Mouse (Mus musculus) cerebellum, adult (tissue): ENCODE measurements around the gene Ctdsp2.

Source experiments
- ATAC-seq: cut with Nextera tagmentation; 2 replicates; pipeline ENCODE4 v1.9.2; 2017; ENCODE audit warnings: mild to moderate bottlenecking, moderate library complexity, mixed read lengths; ENCODE audit not compliant: insufficient number of reproducible peaks, low FRiP score, low TSS enrichment

Gene Ctdsp2

DNA sequence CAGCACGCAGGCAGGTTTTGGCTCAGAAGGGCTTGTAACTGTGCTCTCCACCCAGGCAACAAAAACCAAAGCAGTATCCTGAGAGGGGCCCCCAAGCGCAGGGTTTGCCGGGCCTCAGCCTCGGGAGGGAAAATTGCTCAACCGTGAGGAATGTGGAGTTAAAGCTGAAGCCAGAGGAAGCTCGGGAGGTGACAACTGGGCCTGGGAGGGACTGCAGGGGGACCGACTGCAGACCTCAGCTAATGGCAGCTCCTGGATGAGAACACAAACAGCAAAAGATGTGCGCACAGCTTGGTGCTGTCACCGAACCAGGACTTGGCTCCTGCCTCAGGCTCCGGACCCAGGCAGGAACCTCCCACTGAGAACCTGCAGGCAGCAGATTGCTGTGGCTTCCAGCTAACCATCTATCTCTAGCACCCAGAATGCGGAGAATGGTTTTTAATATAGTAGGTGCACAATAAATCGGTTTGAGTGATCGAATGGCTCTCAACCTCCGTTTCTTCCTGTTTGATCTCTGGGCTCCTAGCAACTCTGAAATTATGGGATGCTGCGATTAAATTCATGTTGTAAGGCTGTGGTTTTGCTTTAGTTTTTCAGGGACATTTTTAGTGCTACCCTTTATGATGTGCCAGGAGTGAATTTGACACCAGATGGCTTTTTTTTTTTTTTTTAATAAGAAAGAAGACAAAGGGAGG lies 16.1 kb upstream of the Ctdsp2 start:
- peak; percentile 63; the same call in 1 of the 2 replicates for ATAC-seq

DNA sequence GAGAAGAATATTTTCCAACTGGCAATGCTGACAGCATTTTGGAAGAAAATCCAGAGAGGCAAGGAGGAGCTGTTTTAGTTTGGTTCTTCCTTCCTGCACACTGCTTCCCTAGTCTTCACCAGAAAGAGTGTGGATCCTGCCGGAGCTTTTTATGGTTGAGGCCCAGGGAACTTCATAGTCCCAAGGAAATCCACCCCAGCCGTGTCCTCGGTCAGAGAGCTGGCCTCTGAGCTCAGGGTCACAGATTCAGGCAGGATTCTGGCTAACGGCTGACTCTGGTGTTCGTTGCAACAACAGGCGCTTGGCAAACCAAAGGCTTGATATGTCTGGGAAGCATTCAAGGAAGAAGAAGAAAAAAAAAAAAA lies 15.6 kb upstream of the Ctdsp2 start:
- no peak for ATAC-seq

DNA sequence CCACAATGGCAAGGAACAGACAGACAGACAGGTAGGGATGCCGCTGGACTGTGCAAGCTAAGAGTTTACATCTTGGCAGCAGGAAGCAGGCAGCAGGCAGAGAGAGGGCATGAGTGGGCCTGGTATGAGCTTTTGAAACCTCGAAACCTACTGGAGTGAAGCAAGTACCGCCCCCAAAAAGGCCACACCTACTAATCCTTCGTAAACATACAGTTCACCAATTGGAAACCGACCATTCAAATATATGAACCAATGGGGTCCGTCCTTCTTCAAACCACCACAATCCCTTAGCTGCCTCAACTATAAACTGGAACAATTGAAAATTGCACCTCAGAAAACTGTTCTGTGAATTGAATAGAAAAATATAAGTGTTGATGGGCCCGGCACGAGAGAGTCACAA lies 14.7 kb upstream of the Ctdsp2 start:
- ATAC-seq = no peak

DNA sequence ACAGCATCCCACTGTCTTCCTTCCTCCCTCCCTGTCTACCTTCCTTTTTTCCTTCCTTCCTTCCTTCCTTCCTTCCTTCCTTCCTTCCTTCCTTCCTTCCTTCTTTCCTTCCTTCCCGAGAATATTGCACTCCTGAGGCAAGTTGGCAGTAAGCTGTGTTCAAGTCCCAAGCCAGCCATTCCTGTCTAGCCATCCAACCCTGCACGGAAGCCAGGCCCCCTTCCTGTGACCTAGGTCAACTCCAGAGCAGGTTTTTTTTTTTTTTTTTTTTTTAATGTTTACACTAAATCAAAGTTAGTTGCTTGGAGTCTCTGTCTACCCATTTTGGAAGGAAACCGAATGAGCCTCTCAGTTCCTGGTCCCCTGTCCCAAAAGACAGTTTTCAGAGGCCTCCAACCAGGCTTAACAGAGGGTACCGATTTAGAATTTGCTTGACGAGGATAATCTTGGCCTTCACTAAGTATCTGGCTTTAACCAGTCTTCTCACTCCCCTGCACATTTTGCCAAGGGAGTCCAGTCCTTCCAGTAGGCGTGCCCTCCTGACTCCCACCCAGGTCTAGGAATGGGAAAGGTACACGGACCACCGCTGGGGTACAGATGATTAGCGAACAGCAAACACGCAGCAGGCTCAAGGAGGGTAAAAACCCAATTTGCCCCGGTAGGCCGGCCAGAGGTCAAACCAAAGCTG lies 7.0 kb upstream of the Ctdsp2 start:
- no peak for ATAC-seq

DNA sequence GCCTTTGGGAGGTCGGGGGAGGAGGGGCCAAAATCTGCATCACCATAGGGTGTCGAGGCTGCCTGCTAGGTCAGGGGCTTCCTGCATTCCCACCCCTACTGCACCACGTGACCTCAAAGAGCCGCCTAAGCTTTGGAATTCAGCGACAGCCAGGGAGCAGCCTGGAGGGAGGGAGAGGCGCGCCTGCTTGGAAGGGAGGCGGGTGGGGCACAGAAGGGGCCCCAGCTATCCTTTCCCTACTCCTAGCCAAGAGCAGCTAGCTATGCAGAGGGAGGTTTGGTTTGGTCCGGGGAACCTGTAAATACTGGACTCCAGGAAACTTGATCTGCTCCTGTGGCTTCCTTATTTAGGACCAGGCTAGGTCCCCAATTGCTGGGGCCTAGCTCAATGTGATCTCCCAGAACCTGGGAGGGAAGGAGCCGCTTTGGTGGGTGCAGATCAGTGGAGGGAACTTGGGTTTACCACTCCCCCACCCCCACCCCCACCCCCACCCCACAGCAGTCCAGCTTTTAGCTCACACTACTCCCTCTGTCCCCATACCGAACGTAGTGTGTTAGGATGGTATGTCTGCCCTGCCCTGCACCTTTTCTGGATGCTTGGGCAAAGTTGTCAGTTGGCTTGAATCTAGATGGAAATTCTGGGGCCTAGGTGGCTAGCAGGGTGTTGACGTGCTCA lies 6.3 kb upstream of the Ctdsp2 start:
- ATAC-seq = no peak

DNA sequence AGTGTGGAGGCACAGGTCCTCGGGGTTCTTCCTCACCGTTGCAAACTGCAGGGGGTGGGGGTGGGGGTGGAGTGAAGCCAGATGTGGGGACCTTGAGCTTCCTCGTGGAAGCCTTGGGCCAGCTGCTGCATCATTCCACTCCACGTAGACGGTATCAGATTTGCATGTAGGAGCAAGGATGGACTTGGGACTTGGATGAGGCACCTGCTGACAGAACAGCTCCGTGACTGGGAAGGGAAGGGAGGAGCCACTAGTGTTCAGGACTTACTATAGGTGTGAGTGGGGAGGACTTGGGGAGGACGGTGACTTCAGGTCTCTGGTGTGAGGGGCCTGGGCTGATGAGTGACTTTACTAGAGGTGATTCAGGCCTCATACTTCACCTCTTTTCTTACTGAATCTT lies 5.5 kb upstream of the Ctdsp2 start:
- ATAC-seq = no peak

DNA sequence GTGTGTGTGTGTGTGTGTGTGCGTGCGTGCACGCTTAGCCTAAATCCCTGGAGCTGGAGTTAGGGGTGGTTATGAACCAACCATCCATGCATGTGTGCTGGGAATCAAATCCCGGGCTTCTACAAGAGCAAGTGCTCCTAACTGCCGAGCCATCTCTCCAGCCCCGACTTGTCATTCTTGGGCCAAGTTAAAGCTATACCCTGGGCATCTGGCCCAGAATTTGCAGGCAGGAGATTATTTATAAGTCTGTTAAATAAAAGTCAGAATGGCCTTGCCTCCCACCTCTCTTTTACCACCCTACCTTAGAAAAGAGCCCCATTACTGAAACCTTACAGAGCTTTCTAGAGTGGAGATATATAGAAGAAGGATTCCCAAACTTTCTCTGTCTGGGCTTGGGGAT lies 2.8 kb upstream of the Ctdsp2 start:
- no peak for ATAC-seq

DNA sequence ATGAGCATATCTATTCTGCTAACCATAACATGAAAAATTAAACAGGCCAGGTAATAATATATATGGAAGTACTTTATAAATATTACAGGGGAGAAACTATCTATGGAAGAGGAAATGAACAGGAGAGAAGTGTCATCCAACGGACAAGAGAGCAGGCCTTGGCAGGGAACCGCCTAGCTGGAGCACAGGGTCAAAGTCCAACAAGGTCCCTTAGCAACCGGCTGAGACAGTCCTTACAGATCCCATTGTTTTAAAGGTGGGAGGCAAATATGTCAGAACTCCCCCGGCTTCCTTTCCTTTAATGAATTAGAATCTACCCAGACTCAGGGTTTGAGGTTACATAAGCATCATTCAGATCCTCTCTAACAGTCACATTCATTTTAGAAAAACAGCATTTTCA lies 1.4 kb upstream of the Ctdsp2 start:
- ATAC-seq = no peak

DNA sequence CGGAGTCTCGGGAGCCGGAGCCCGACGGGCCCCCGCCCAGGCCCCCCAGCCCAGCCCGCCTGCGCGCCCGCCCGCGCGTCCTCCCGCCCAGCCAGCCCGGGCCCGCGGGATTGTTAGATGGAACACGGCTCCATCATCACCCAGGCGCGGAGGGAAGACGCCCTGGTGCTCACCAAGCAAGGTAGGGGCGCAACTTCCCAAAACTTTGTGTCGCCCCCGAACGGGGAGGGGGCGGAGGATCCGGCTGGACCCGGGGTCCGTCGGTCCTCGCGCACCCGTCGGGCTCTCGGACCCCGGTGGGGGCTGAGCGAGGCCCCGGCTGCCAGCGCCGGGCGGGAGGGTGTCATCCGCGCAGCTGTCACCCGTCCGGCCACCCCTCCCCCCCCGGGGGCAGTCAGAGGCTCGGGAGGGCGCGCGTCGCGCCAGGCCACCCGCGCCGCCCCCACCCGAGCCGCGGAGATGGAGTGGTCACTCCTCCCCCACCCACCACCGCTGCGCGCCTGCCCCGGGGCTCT lies 661 bp downstream of the Ctdsp2 start:
- no peak for ATAC-seq

DNA sequence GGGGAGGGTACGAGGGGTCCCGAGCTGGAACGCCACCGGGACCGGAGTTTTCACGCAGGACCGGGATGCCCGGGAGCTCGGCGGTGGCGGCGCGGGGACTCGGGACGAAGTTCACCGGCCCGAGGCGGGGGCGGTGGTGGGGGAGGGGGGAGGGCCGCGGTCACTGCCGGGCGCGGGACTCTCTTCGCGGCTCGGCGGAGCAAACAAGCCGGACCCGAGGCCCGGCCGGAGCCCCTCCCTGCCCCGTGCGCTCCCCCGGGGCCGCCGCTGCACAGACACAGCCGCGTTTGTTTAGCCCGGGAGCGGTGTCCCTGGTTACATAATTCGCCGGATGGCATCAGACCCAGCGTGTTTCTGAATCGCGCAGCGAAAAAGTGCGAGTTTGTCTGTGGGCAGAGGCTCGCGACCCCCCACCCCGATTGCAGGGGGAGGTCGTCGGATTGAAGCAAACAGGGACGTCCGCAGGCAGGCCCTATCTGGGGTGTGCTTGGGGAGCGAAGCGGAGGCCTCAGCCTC lies 1.2 kb downstream of the Ctdsp2 start:
- ATAC-seq = no peak

DNA sequence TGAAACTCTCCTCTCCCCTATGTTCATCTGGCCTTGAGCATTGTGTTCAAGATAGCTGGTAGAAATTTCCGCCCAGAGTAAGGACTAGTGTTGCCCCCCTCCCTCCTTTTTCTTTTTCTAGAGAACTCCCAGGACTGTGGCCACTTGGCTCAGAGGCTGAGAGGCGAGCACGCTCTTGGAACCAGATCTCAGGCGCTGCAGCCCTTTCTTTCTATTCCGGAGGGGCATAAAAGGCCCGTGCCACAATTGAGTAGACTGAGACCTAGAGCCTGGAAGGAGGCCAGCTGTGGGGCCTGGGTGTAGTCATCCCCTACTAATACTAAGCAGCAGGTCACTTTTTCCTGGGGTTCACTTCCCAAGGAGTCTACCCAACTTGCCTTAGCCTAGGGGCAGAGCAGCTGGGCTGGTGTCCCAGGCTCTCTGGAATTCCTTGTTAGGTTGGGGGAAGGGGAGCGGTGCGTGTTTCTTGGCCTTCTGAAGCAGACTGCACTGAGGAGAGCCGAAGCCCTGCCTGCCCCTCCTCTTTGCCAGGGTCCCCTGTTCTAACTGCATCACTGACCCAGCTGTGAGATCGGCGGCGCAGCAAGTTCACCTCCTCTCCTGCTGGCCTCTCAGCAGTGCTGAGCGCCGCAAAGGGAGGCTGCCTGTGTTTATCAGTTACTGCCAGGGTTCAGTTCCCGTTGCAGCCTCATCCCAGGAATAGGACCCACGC lies 1.9 kb downstream of the Ctdsp2 start:
- ATAC-seq = no peak

DNA sequence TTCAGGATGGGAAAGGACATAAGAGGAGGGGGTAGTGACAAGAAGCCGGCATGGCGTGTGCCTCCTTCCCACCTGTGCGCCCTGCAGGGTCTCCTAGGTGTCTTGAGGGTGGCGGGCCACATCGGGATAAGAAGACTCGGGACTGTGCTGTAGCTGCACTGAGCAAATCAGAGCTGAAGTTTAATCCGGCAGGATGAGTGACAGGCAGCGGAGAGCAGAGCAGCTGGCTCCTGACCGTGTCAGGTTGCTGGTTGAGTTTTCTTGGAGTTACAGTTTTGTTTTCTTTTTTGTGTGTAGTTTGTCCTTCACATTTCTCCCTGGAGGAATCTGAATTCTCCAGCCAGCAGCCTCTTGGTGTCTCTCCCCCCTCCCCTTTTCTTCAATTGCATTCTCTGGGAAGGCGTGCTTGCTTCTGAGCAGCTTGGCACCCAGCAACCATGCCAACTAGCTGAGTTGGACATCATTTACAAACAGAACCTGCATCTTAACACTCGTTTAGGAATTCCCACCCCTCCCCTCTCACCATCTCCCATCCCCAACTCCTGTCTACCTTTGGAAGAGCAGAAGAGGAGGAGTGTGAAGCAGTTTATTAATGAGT lies 2.5 kb downstream of the Ctdsp2 start:
- no peak for ATAC-seq

DNA sequence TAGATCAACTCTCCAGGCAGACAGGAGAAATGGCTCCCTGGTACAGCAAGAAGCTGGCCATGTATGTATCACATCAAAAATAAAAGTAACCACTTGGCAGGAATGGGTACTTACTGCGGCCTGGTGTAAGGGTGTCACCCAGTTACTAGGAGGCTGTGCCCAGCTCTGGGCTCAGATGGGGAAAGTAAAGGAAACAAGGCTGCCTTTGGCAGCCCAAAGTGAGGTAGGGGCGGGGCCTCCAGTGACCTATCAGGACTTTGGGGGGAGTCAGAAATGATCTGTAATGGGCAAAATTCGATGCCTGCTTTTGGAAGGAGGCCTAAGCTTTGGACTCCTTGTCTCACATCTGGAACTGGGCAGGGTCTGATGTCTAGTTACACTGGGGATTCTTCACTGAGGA lies 3.2 kb downstream of the Ctdsp2 start:
- ATAC-seq = no peak

DNA sequence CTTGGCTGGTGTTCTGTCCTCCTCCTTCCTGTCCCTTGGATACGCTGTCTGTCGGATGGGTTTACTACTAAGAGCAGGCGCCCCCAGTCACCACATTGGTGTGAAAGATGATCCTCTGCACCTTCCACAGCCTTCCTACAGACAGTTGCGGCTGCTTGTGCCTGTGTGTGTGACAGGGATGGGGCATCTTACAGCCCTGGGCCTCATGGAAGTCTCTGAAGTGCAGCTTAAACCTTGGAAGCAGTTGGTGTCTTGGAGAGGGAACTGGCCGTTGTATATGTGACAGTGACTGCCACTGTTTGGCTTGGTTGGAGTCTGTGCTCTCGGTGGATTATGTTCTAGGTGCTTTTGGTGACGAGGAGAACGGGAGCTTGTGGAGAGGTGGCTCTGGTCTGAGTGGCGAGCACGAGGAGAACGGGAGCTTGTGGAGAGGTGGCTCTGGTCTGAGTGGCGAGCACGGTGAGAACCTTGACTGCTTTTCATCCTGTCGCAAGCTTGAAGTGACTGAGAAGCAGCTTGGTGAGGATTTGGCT lies 4.7 kb downstream of the Ctdsp2 start:
- no peak for ATAC-seq

DNA sequence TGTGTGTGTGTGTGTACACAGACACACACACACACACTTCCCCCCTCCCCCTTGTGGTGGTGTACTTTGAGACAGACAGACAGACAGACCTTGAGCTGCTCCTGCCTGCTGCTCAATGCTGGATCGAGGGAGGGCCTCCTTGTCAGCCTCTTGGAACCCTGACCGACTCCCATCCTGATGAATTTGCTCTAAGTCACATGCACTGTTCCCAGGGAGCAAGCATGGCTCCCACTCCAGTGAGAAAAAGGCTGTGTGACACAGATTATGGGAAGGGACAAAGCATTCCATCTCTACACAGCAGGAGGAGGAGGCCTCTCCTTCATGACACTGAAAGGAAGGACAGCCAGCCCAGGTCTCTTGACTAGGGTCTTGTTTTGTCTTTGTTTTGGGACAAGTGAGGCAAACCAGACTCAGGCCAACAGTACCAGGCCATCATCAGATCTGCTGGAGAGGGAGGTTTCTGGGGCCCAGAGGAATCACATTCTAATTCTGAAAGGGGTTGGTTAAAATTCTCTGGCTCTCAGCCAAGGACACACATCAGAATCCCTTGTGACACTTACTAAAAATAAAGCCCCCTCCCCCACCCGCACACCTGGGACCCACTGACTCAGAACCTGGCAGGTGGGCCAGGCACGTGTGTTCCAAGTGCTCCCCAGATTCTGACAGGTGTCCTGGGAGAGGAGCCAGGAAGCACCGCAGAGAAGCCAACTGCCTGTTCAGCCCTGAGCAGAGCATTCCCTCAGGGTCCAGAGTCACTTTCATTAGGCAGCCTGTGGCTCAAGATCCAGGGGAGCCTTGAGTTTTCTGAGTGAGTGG lies 5.9 kb downstream of the Ctdsp2 start:
- ATAC-seq = no peak

DNA sequence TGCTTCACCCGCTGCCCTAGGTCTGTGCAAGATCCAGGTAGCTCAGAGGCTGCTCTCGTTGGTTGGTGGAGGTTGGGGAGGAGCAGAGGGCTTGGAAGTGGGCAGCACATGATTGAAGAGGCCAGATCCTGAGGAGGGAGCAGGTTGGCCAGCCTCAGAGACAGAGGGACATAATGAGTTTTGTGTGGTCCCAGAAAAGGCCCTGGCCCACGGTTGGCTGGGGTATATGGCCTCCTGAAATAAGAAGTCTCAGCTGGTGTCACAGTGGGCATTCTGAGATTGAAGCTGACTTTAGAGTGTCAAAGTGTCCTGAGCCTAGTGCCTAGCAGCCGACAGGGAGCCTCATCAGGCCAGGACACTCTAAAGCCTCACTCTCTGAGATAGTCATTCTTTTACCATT lies 6.6 kb downstream of the Ctdsp2 start:
- no peak for ATAC-seq

DNA sequence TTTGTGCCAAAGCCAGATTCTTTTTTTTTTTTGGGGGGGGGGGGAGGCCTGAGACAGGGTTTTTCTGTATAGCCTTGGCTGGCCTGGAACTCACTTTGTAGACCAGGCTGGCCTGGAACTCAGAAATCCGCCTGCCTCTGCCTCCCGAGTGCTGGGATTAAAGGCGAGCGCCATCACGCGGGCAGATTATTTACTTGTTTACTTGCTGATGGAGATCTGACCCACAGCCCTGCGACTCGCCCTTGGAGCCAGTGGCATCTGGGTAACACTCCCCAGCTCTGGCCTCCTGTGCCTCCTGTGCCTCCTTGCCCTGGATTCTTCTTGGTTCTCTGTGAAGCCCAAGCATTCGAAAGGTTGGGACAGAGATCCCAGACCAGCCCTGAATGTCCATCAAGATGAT lies 7.1 kb downstream of the Ctdsp2 start:
- ATAC-seq = no peak

DNA sequence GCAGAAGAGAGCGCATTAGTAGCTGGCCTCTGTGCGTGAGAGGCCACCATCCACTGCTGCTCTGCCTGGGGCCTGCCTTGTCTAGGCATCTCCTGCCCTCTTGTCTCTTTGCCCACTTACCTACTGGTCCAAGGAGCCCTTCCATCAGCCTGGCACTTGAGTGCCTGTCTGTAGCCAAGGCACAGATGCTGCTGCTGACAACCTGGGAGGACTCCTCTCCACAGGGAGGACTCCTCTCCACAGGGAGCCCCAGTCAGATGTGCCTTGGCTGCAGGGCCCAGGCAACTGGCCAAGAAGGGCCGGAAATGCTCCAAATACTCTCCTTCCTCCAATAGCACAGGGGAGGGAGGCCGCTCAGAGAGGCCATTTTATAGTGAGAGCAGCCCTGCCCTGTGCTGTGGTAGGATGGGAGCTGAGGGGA lies 8.0 kb downstream of the Ctdsp2 start:
- ATAC-seq = peak; percentile 47
